Mouse (Mus musculus) kidney, adult 2 months (tissue): ENCODE measurements around the gene Pdzd2.

ENCODE experiments used
- CTCF ChIP-seq: fragments of 200-500 bp; conservative IDR thresholded peaks from 2 replicates; pipeline ENCODE4 v1.5.1; 2011; ENCODE audit warnings: low read depth, mild to moderate bottlenecking, control low read depth, low read length, moderate library complexity, mixed read lengths; ENCODE audit not compliant: insufficient read depth, insufficient read length
- POLR2A ChIP-seq: fragments of 200-500 bp; IDR thresholded peaks from one replicate; pipeline ENCODE4 v1.6.1; 2011; ENCODE audit warnings: low read depth, low read length, control low read depth

DNA sequence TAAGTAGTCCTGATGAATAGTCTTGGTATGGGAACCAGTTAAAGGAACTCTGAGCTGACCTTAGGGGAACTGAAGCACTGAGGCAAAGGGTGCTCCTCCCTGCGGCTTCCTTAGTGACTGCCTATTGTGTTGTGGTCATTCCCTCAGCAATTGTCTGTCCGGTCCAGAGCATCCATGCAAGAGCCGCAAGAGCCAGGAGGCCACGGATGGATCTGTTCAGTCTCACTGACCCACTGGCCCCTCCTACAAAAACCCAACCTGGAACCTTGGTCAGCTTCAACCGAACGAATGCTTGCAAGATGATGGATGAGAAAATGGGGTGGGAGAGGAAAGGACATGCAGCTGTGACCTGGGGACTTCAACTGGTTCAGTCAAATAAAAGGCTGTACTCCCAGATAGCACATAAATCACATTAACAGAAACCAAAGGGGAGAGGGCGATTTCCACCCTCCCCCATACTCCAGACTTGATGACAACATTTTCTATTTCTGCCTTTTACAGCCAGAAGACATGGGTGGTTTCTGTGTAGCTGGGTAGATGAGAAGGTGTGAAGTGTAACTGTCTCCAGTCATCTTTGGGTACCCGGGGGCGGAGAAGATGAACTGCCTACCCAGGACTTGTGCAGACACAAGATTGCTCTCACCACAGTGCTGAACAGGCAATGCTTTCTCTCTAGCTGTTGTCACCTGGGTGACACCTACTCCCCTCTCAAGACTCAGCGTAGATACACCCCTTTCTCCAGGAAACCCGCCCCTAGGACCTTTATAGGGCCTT lies 181.9 kb downstream of the Pdzd2 start:
- no peak for TF ChIP-seq POLR2A
- no peak for TF ChIP-seq CTCF
